Mouse (Mus musculus): ENCODE results near the gene Lmo2. TPM values are rescaled to one million over a fixed set of nuclear protein-coding genes. Genes with fewer than 3 reads are reported as not detected.
A peak's percentile ranks its signal among the peaks of the same experiment; 100 is the strongest.

The Lmo2 gene
- total and polyA plus RNA-seq, 3 experiments = 43.3 to 108 (median 63.6) TPM

DNA sequence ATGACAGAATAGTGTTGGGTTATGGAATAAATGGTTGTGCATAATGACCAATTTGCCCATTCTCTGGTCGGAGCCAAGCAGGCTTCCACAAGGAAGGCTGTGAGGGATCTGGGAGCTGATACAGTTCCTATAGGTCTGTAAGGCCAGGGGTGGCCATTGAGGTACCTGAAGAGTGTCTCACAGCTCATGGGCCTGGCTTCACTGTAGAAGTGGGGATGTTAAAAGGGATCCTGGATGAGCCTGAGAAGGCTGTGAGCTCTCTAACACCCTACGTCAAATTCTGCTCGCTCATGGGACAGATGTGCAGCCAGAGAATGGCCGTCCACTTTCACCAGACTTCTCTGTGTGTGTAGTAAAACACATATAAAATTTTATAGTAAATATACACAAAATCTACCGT lies 1.3 kb downstream of the Lmo2 start:
- Histone ChIP-seq H3K4me3 (replicated peaks in 1 of 3; ENCODE audit: low read depth in 2 of 3, low read length in 2 of 3, poor library complexity in 1 of 3) (no peak overlapping the region), H3K27me3 (replicated peaks) (no peaks in the 10 kb centered on the region), H3K36me3 (replicated peaks in 1 of 2; ENCODE audit: control insufficient read depth in 1 of 2, insufficient read depth in 1 of 2, low read length in 1 of 2) (no peaks in the 10 kb centered on the region), H3K9me3 (replicated peaks; ENCODE audit: low read length) (no peaks in the 10 kb centered on the region), H3K27ac (ENCODE audit: insufficient read depth, low read depth) (no peak overlapping the region), H3K9ac (ENCODE audit: insufficient read depth, low read depth) (no peak overlapping the region), H3K79me2 (replicated peaks; ENCODE audit: control insufficient read depth, extremely low read depth, insufficient read depth, poor library complexity, severe bottlenecking) (no peaks in the 10 kb centered on the region), H3K4me1 (ENCODE audit: control insufficient read depth in 1 of 2, insufficient read depth in 2 of 2) (peaks cover 12 to 23% of the 10 kb centered on the region in 2 experiments), H3K4me2 (ENCODE audit: insufficient read depth, low read depth, poor library complexity, severe bottlenecking) (no peak overlapping the region)
- TF ChIP-seq JUND (conservative IDR thresholded peaks at IDR 0.05; ENCODE audit: low read depth, low read length) (no peak), ZNF384 (IDR thresholded peaks at IDR 0.05; ENCODE audit: low read depth, low read length) (no peak), MYC (IDR thresholded peaks at IDR 0.05; ENCODE audit: low read depth, low read length) (no peak), SMC3 (IDR thresholded peaks at IDR 0.05; ENCODE audit: low read depth, low read length) (no peak), CHD2 (IDR thresholded peaks at IDR 0.05; ENCODE audit: low read length) (no peak), MEF2A (IDR thresholded peaks at IDR 0.05; ENCODE audit: borderline replicate concordance, low read depth, low read length) (no peak)
- in situ Hi-C loops (cut with MboI; ENCODE audit: low pct_ligation_motif_present, low pct_unique_long_range_greater_than_20kb, low sequenced_read_pairs) (no loop called here), dilution Hi-C loops (cut with MboI; ENCODE audit: extremely low pct_ligation_motif_present, extremely low pct_unique_long_range_greater_than_20kb, low sequenced_read_pairs) (no loop called here)
- DNase-seq (ENCODE audit: extremely low read depth) = no peak

DNA sequence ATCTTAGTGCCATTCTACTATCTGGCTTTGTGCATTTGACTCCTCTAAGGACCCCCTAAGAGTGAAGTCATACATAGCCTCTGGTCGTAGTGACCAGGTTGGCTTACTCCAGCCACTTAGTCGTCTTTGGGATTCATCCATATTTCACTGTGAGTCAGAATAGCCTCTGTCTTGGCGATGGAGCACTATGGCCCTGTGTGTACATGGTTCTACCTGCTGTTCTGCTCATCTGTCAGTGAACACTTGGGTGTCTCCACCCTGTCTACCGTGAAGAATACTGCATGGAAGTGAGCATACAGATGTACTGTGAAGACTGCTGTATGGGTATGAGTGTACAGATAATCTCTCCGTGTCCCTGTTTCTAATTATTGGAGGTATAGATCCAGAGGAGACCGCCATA lies 1.8 kb downstream of the Lmo2 start:
- in situ Hi-C loops (cut with MboI; ENCODE audit: low pct_ligation_motif_present, low pct_unique_long_range_greater_than_20kb, low sequenced_read_pairs) (no loop called here), dilution Hi-C loops (cut with MboI; ENCODE audit: extremely low pct_ligation_motif_present, extremely low pct_unique_long_range_greater_than_20kb, low sequenced_read_pairs) (no loop called here)
- no peak for TF ChIP-seq TBP (conservative IDR thresholded peaks at IDR 0.05; ENCODE audit: low read depth, low read length)
- TF ChIP-seq CHD2 (IDR thresholded peaks at IDR 0.05; ENCODE audit: low read length) = no peak
- no peak overlapping the region for H3K27ac ChIP-seq (ENCODE audit: insufficient read depth, low read depth)
- no peak overlapping the region for H3K4me2 ChIP-seq (ENCODE audit: insufficient read depth, low read depth, poor library complexity, severe bottlenecking)
- no peaks in the 10 kb centered on the region for H3K36me3 ChIP-seq (replicated peaks in 1 of 2; ENCODE audit: control insufficient read depth in 1 of 2, insufficient read depth in 1 of 2, low read length in 1 of 2)
- no peaks in the 10 kb centered on the region for H3K27me3 ChIP-seq (replicated peaks)
- H3K4me1 ChIP-seq (ENCODE audit: control insufficient read depth in 1 of 2, insufficient read depth in 2 of 2) = peaks cover 14 to 27% of the 10 kb centered on the region in 2 experiments
- no peaks in the 10 kb centered on the region for H3K9me3 ChIP-seq (replicated peaks; ENCODE audit: low read length)
- H3K9ac ChIP-seq (ENCODE audit: insufficient read depth, low read depth) = no peak overlapping the region
- H3K79me2 ChIP-seq (replicated peaks; ENCODE audit: control insufficient read depth, extremely low read depth, insufficient read depth, poor library complexity, severe bottlenecking) = no peaks in the 10 kb centered on the region
- DNase-seq (ENCODE audit: extremely low read depth) = no peak
- no peak overlapping the region for H3K4me3 ChIP-seq (replicated peaks in 1 of 3; ENCODE audit: low read depth in 2 of 3, low read length in 2 of 3, poor library complexity in 1 of 3)

DNA sequence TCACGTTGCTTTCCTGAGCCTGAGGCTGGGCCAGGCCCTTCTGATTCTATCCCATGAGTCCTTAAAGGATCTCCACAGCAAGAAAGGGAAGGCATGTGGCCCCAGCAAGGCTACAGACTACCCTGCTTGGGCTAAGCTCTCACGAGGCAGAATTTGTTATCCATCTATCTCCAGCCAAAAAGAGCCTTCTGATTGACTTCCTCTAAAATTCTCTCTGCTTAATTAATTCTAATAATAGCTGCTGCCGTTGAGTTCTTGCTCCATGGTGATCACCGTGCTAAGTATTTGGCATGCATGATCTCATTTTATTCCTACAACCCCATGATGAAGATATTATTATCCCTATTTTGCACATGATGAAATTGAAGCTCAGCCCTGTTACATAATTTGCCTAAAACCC lies 4.6 kb downstream of the Lmo2 start:
- Histone ChIP-seq H3K27ac (ENCODE audit: insufficient read depth, low read depth) (no peak overlapping the region), H3K36me3 (replicated peaks in 1 of 2; ENCODE audit: control insufficient read depth in 1 of 2, insufficient read depth in 1 of 2, low read length in 1 of 2) (no peaks in the 10 kb centered on the region)
- dilution Hi-C loops (cut with MboI; ENCODE audit: extremely low pct_ligation_motif_present, extremely low pct_unique_long_range_greater_than_20kb, low sequenced_read_pairs) = no loop called here

More for the DNA sequence above, 4.6 kb downstream of the Lmo2 start:
- Histone ChIP-seq H3K9me3 (replicated peaks; ENCODE audit: low read length) (no peaks in the 10 kb centered on the region), H3K4me1 (ENCODE audit: control insufficient read depth in 1 of 2, insufficient read depth in 2 of 2) (peaks cover 23 to 51% of the 10 kb centered on the region in 2 experiments), H3K9ac (ENCODE audit: insufficient read depth, low read depth) (no peak overlapping the region), H3K27me3 (replicated peaks) (no peaks in the 10 kb centered on the region), H3K4me2 (ENCODE audit: insufficient read depth, low read depth, poor library complexity, severe bottlenecking) (no peak overlapping the region), H3K79me2 (replicated peaks; ENCODE audit: control insufficient read depth, extremely low read depth, insufficient read depth, poor library complexity, severe bottlenecking) (no peaks in the 10 kb centered on the region), H3K4me3 (replicated peaks in 1 of 3; ENCODE audit: low read depth in 2 of 3, low read length in 2 of 3, poor library complexity in 1 of 3) (no peak overlapping the region)
- in situ Hi-C loops (cut with MboI; ENCODE audit: low pct_ligation_motif_present, low pct_unique_long_range_greater_than_20kb, low sequenced_read_pairs) = no loop called here
- no peak for DNase-seq (ENCODE audit: extremely low read depth)
- TF ChIP-seq USF1 (IDR thresholded peaks at IDR 0.05; ENCODE audit: low read depth, low read length) (no peak), POLR2AphosphoS2 (IDR thresholded peaks at IDR 0.05; ENCODE audit: low read depth, low read length) (no peak), MAX (IDR thresholded peaks at IDR 0.05; ENCODE audit: low read length) (no peak), ZMIZ1 (IDR thresholded peaks at IDR 0.05; ENCODE audit: low read depth, low read length) (no peak), EP300 (IDR thresholded peaks at IDR 0.05; ENCODE audit: low read length) (0 out of 2 replicates have a peak, but pooled peaks have one; percentile 11)
